Mouse (Mus musculus) E14TG2a.4 (cell line): ENCODE measurements at regions not wholly inside any gene's neighbourhood (a gene's known extent, or its start where the extent isn't known, plus 50 kb on each side); places are given as distances from the start of the nearest gene placed in this dataset.

Source experiments
- H3K27me3 ChIP-seq: 2 replicates; pipeline ENCODE4 v1.6.1; 2014; ENCODE audit warnings: low read length, control low read depth; ENCODE audit not compliant: insufficient read depth
- H3K36me3 ChIP-seq: 2 replicates; pipeline ENCODE4 v1.6.1; 2014; ENCODE audit warnings: low read length, control low read depth; ENCODE audit not compliant: insufficient read depth
- H3K4me1 ChIP-seq: replicated peaks from 2 replicates; pipeline ENCODE4 v1.6.1; 2014; ENCODE audit warnings: low read depth, low read length, control low read depth
- H3K4me3 ChIP-seq: replicated peaks from 2 replicates; pipeline ENCODE4 v1.5.1; 2014; ENCODE audit warnings: mild to moderate bottlenecking, low read length
- H3K9me3 ChIP-seq: 2 replicates; pipeline ENCODE4 v1.6.1; 2014; ENCODE audit warnings: low read length, control low read depth
- CTCF ChIP-seq: conservative IDR thresholded peaks from 2 replicates; pipeline ENCODE4 v1.5.1; 2014; ENCODE audit warnings: low read length
- NANOG ChIP-seq: IDR thresholded peaks from 2 replicates; pipeline ENCODE4 v1.6.1; 2014; ENCODE audit warnings: borderline replicate concordance, low read length, mixed read lengths
- POU5F1 ChIP-seq: IDR thresholded peaks from 2 replicates; pipeline ENCODE4 v1.6.1; 2014; ENCODE audit warnings: low read length, borderline replicate concordance

DNA sequence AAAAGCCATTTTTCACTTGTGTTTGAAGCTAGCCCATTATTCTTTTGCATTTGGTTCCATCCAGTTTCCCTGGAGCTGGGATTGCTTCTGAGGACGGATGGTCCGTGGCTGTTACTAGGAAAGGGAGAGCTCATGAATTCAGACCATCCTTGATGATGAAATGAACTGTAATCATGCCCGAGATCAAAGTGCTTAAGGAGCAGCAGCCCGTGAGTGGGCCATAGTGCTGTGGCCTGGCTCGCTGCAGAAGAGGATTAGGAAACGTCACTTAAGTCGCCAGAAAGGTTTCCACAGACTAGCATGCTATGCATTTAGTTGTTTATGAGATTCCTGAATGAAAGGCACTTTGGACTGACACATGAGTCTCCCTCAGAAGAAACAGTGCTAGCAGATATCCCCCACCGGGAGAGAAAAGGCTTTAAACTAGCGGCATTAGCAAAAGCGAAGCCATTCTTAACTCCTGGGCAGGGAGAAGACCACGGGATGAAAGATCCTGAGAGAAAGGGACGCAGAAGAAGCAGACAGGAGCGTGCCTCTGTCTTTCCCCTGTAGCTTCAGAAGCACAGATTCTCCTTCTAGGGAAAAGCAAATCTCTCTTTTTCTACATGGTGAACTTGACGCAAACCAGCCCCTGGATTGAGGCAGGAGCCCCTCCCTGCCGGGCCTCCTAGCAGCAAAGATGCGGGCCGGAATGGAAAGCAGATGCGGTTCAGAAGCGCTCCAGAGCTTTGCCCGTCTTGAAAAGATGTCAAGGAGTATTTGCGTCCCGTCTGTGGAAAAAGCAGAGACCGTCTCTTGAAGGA, 187.3 kb upstream of the Lef1 start:
- no peak overlapping the region for H3K4me3 ChIP-seq
- H3K27me3 ChIP-seq: peaks cover 27% of the 10 kb centered on the region
- peaks cover 26% of the 10 kb centered on the region for H3K9me3 ChIP-seq
- TF ChIP-seq POU5F1: no peak
- no peak for TF ChIP-seq NANOG
- no peak for TF ChIP-seq CTCF
- no peaks in the 10 kb centered on the region for H3K4me1 ChIP-seq
- no peaks in the 10 kb centered on the region for H3K36me3 ChIP-seq

- Histone ChIP-seq H3K4me1 (no peaks in the 10 kb centered on the region), H3K27me3 (peaks cover 24% of the 10 kb centered on the region)
- TF ChIP-seq CTCF: no peak
- no peak for TF ChIP-seq POU5F1
- no peak for TF ChIP-seq NANOG
Measured at GRCm38 (mm10) chr3:130921621-130922245, 188.5 kb upstream of the Lef1 start.

DNA sequence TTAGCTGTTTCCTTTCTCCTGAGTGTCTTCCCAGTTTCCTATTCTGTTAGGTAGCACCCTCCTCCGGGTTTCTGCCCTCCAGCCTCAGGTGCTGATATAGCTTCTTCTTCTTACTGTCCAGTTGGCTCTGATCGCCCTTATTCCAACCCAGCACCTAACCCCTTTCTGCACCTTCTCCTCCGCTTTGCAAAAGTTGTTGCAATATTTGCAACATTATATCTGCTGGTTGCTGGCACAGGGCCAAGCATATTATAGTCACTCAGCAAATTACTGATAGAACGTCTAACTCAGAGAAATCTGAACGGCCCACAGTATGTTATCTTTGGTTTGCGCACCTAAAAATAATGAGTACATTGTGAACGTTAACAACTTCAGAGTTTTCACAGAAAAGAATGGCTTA, 183.6 kb upstream of the Rpl34 start:
- Histone ChIP-seq H3K9me3 (peaks cover 36% of the 10 kb centered on the region), H3K36me3 (0 out of 2 replicates have a peak, but pooled peaks cover 8% of the 10 kb centered on the region), H3K4me1 (no peaks in the 10 kb centered on the region), H3K4me3 (no peak overlapping the region), H3K27me3 (no peaks in the 10 kb centered on the region)
- no peak for TF ChIP-seq POU5F1
- TF ChIP-seq CTCF: no peak
- no peak for TF ChIP-seq NANOG

More at GRCm38 (mm10) chr3:130921621-130922245, 188.5 kb upstream of the Lef1 start:
- 0 out of 2 replicates have a peak, but pooled peaks cover 7% of the 10 kb centered on the region for H3K36me3 ChIP-seq
- peaks cover 38% of the 10 kb centered on the region for H3K9me3 ChIP-seq
- no peak overlapping the region for H3K4me3 ChIP-seq

GRCm38 (mm10) chr3:130905101-130905500, 174.9 kb upstream of the Rpl34 start:
- TF ChIP-seq NANOG (no peak), CTCF (no peak), POU5F1 (no peak)
- Histone ChIP-seq H3K9me3 (no peaks in the 10 kb centered on the region), H3K36me3 (no peaks in the 10 kb centered on the region), H3K4me3 (no peak overlapping the region), H3K27me3 (peaks cover 15% of the 10 kb centered on the region), H3K4me1 (peaks cover 15% of the 10 kb centered on the region)

GRCm38 (mm10) chr3:130903329-130903728, 173.1 kb upstream of the Rpl34 start:
- no peaks in the 10 kb centered on the region for H3K9me3 ChIP-seq
- no peak overlapping the region for H3K4me3 ChIP-seq
- peaks cover 20% of the 10 kb centered on the region for H3K4me1 ChIP-seq
- no peaks in the 10 kb centered on the region for H3K36me3 ChIP-seq
- peaks cover 26% of the 10 kb centered on the region for H3K27me3 ChIP-seq
- no peak for TF ChIP-seq POU5F1
- no peak for TF ChIP-seq NANOG
- TF ChIP-seq CTCF: no peak

DNA sequence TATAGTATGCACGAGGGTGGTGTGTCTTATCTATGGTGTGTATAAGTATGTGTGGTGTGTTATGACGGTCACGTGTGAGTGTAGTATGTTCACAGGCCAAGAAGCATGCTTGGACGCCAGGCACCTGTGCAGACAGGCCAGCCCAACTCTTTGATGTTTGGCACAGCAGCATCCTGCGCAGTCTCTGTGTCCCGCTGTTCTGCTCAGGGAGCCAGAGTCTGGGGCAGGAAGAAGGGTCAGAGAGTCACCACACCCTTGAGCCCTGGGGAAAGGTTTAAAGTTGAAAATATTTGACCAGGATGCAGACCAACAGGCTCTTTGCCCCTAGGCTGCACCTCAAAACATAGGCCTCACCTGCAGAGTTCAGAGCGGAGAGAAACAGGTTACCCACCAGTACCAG, 172.2 kb upstream of the Rpl34 start:
- Histone ChIP-seq H3K4me1 (peaks cover 20% of the 10 kb centered on the region), H3K4me3 (no peak overlapping the region), H3K9me3 (no peaks in the 10 kb centered on the region), H3K27me3 (peaks cover 26% of the 10 kb centered on the region), H3K36me3 (no peaks in the 10 kb centered on the region)
- TF ChIP-seq POU5F1 (no peak), CTCF (no peak), NANOG (no peak)

DNA sequence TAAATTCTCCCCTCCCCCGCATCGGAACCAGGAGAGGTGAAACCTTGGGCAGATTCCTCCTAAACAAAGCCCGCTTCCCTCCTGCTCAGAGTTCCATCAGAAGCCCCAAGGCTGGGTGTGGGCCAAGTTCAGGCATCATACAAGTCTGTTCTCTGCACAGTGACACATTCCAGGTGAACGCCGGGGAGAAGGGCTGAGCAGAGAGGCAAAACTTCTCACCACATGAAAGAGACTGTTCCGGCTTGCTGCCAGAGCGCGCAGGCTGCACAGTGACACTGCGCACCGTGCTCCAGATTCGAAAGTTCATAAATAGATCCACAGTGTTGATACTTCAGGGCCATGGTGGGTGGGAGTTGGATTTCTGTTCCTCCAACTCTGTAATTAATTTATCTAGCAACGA, 171.1 kb upstream of the Rpl34 start:
- peaks cover 20% of the 10 kb centered on the region for H3K4me1 ChIP-seq
- H3K36me3 ChIP-seq: no peaks in the 10 kb centered on the region
- H3K9me3 ChIP-seq: no peaks in the 10 kb centered on the region
- TF ChIP-seq POU5F1: no peak
- no peak for TF ChIP-seq CTCF
- TF ChIP-seq NANOG: no peak
- no peak overlapping the region for H3K4me3 ChIP-seq
- H3K27me3 ChIP-seq: peaks cover 26% of the 10 kb centered on the region

GRCm38 (mm10) chr3:130900846-130901245, 170.6 kb upstream of the Rpl34 start:
- no peaks in the 10 kb centered on the region for H3K9me3 ChIP-seq
- no peak overlapping the region for H3K4me3 ChIP-seq
- TF ChIP-seq NANOG (no peak), POU5F1 (no peak)
- no peaks in the 10 kb centered on the region for H3K36me3 ChIP-seq
- peaks cover 26% of the 10 kb centered on the region for H3K27me3 ChIP-seq
- H3K4me1 ChIP-seq: peaks cover 20% of the 10 kb centered on the region
